Mouse (Mus musculus): Measurements from ENCODE around the gene Fgd2. TPM values are rescaled to one million over a fixed set of nuclear protein-coding genes. Genes with fewer than 3 reads are reported as not detected.

Gene Fgd2
- total and polyA plus RNA-seq, 2 experiments from 2014 or later: 14.1 to 17.3 TPM

DNA sequence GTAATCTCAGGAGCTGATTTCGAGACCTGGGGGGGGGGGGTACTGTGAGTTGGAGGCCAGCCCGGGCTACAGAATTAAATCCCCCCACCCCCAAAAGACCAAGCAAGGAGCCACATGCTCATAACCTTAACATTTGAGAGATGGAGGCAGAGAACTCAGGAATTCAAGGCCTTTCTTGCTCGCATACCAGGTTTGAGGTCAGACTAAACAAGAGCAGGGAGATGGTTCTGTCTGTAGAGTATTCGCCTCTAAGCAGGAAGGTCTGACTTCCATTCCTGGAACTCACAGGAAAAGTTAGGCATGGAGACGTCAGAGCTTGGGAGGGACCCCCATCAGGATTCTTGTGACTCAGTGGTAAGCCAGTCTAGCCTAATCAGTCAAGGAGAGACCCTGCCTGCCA lies 39.3 kb downstream of the Fgd2 start:
- TF ChIP-seq CTCF (IDR thresholded peaks at IDR 0.05; ENCODE audit: low read depth): no peak
- no peak for ATAC-seq
- WGBS: 81% methylated on average over 5 of the region's 5 CpGs

DNA sequence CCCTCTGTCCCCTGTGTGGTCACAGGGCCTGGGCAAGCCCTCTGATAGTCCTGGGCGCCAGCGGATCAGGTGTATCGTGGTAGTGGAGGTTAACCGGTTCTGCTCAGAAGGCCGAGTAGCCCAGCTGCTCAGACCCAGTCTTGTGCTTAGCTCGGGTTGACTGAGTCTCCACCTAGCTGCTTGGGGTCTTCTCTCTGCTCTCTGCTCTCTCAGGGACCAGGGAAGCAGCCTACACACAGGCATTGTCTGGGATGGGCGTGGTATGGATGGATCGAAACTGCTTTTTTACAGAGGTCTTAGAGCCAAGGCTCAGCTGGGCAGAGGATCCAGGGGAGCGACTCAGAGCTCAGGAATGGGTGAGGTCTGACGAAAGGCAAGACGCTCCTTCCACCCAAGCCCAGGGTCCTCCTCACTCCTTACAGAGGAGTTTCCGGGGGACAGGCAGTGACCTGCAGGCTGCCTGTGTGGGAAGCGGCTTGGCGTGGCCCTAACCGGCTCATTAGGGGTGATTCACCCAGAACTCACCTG lies 41.1 kb downstream of the Fgd2 start:
- H3K27me3 ChIP-seq (ENCODE audit: insufficient read depth, low read length): no peaks in the 10 kb centered on the region
- H3K9ac ChIP-seq: no peak overlapping the region
- H3K9me3 ChIP-seq (ENCODE audit: low read length): no peaks in the 10 kb centered on the region
- DNase-seq: no peak
- H3K27ac ChIP-seq (ENCODE audit: low read depth, low read length): no peak overlapping the region
- no peak for ATAC-seq
- peaks cover 8% of the 10 kb centered on the region; the same call in 1 of the 2 replicates for H3K4me1 ChIP-seq (ENCODE audit: insufficient read depth)
- no peaks in the 10 kb centered on the region for H3K36me3 ChIP-seq (ENCODE audit: insufficient read depth)
- no peak overlapping the region for H3K4me2 ChIP-seq (ENCODE audit: low read depth)
- no peak for TF ChIP-seq CTCF (IDR thresholded peaks at IDR 0.05; ENCODE audit: low read depth)
- 59% methylated on average over 15 of the region's 15 CpGs for WGBS
- no peak overlapping the region for H3K4me3 ChIP-seq (ENCODE audit: low read depth, low read length)

More for the DNA sequence above, 39.3 kb downstream of the Fgd2 start:
- Histone ChIP-seq H3K4me3 (ENCODE audit: low read depth, low read length) (no peak overlapping the region), H3K27ac (ENCODE audit: low read depth, low read length) (no peak overlapping the region), H3K9ac (no peak overlapping the region), H3K4me1 (ENCODE audit: insufficient read depth) (peaks cover 8% of the 10 kb centered on the region; the same call in 1 of the 2 replicates), H3K27me3 (ENCODE audit: insufficient read depth, low read length) (no peaks in the 10 kb centered on the region), H3K36me3 (ENCODE audit: insufficient read depth) (no peaks in the 10 kb centered on the region), H3K4me2 (ENCODE audit: low read depth) (no peak overlapping the region), H3K9me3 (ENCODE audit: low read length) (no peaks in the 10 kb centered on the region)
- DNase-seq: no peak

DNA sequence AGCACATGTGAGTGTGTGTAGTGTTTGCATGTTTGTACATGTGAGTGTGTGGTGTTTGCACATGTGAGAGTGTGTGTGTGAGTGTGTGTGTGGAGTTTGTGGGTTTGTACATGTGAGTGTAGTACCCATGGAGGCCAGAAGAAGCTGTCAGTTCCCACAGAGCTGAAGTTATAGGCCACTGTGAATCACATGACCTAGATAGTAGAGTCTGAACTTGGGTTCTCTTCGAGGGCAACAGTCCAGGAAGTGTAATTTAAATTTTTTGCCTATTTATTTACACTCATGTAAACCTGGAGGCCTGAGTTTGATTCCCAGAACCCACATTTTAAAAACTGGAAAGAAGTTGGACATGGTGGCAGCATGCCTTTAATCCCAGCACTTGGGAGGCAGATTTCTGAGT lies 42.5 kb downstream of the Fgd2 start:
- Histone ChIP-seq H3K36me3 (ENCODE audit: insufficient read depth) (no peaks in the 10 kb centered on the region), H3K4me3 (ENCODE audit: low read depth, low read length) (no peak overlapping the region), H3K27ac (ENCODE audit: low read depth, low read length) (no peak overlapping the region), H3K9me3 (ENCODE audit: low read length) (no peaks in the 10 kb centered on the region), H3K4me2 (ENCODE audit: low read depth) (no peak overlapping the region), H3K9ac (no peak overlapping the region), H3K4me1 (ENCODE audit: insufficient read depth) (0 out of 2 replicates have a peak, but pooled peaks cover 4% of the 10 kb centered on the region), H3K27me3 (ENCODE audit: insufficient read depth, low read length) (no peaks in the 10 kb centered on the region)
- no peak for TF ChIP-seq CTCF (IDR thresholded peaks at IDR 0.05; ENCODE audit: low read depth)
- DNase-seq: no peak
- WGBS: 77% methylated on average over 1 of the region's 1 CpGs
- ATAC-seq: no peak

DNA sequence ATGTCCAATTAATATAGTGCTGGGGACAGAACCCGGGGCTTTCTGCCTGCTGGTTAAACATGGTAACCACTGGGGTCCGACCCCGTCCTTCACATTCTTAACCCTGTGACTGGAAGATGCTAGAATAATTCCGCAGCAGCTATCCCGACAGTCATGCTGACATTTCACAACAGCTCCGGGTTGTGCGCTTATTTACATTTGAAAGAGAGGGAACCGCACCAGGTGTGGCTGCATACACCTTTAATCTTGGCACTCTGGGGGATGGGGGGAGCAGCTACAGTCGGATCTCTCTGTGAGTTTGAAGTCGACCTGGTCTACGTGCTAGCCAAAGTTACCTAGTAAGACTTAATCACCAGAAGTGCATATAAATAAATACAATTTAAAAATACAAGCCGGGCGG lies 44.8 kb downstream of the Fgd2 start:
- no peak for TF ChIP-seq CTCF (IDR thresholded peaks at IDR 0.05; ENCODE audit: low read depth)
- Histone ChIP-seq H3K4me3 (ENCODE audit: low read depth, low read length) (no peak overlapping the region), H3K36me3 (ENCODE audit: insufficient read depth) (no peaks in the 10 kb centered on the region), H3K9ac (no peak overlapping the region), H3K9me3 (ENCODE audit: low read length) (no peaks in the 10 kb centered on the region), H3K27me3 (ENCODE audit: insufficient read depth, low read length) (no peaks in the 10 kb centered on the region), H3K4me1 (ENCODE audit: insufficient read depth) (no peaks in the 10 kb centered on the region), H3K4me2 (ENCODE audit: low read depth) (no peak overlapping the region), H3K27ac (ENCODE audit: low read depth, low read length) (no peak overlapping the region)
- 47% methylated on average over 13 of the region's 13 CpGs for WGBS
- DNase-seq (no peak), ATAC-seq (no peak)

DNA sequence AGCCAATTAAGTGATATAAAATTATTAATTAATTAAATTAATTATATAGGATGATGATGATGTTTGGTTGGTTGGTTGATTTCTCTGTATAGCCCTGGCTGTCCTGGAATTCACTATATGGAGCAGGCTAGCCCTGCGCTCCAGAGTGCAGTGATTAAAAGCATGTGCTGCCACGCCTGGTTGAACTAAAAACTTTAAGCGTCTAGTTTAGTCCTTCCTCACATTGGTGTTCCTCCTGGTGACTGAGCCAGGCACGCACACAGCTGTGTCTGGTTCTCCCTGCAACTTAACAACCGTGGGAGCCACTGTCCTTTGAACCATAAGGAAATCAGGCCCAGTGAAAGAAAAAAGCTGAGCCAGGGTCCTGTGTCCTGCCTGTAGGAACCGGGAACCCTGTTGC lies 45.4 kb downstream of the Fgd2 start:
- WGBS: 44% methylated on average over 6 of the region's 6 CpGs
- ATAC-seq (no peak), DNase-seq (no peak)
- no peak overlapping the region for H3K9ac ChIP-seq
- no peaks in the 10 kb centered on the region for H3K36me3 ChIP-seq (ENCODE audit: insufficient read depth)
- H3K4me3 ChIP-seq (ENCODE audit: low read depth, low read length): no peak overlapping the region
- H3K9me3 ChIP-seq (ENCODE audit: low read length): no peaks in the 10 kb centered on the region
- TF ChIP-seq CTCF (IDR thresholded peaks at IDR 0.05; ENCODE audit: low read depth): no peak
- no peaks in the 10 kb centered on the region for H3K4me1 ChIP-seq (ENCODE audit: insufficient read depth)
- no peaks in the 10 kb centered on the region for H3K27me3 ChIP-seq (ENCODE audit: insufficient read depth, low read length)
- no peak overlapping the region for H3K27ac ChIP-seq (ENCODE audit: low read depth, low read length)
- H3K4me2 ChIP-seq (ENCODE audit: low read depth): no peak overlapping the region

DNA sequence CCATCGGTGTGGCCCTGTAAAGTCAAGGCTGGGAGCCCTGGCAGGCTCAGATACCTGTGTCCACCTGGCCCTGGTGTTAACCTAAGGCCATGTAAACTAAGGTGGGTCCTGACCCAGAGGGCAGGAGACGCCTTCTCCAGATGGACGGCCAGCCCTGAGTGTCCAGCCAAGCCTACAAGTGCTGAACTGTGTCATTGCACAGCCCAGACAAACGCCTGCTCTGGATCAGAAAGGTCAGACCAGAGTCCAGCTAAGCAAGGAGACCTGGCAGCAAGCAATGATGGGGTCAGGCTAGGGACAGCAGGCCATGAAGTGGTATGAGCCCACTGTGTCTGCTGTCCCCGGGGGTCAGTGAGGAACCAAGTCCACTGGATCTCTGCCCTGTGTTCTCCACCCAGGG lies 46.7 kb downstream of the Fgd2 start:
- ATAC-seq: no peak
- no peaks in the 10 kb centered on the region for H3K4me1 ChIP-seq (ENCODE audit: insufficient read depth)
- no peak for DNase-seq
- H3K9me3 ChIP-seq (ENCODE audit: low read length): no peaks in the 10 kb centered on the region
- no peaks in the 10 kb centered on the region for H3K36me3 ChIP-seq (ENCODE audit: insufficient read depth)
- H3K27ac ChIP-seq (ENCODE audit: low read depth, low read length): no peak overlapping the region
- no peak overlapping the region for H3K4me2 ChIP-seq (ENCODE audit: low read depth)
- no peak for TF ChIP-seq CTCF (IDR thresholded peaks at IDR 0.05; ENCODE audit: low read depth)
- WGBS: 93% methylated on average over 5 of the region's 5 CpGs
- H3K4me3 ChIP-seq (ENCODE audit: low read depth, low read length): no peak overlapping the region
- no peaks in the 10 kb centered on the region for H3K27me3 ChIP-seq (ENCODE audit: insufficient read depth, low read length)
- no peak overlapping the region for H3K9ac ChIP-seq

DNA sequence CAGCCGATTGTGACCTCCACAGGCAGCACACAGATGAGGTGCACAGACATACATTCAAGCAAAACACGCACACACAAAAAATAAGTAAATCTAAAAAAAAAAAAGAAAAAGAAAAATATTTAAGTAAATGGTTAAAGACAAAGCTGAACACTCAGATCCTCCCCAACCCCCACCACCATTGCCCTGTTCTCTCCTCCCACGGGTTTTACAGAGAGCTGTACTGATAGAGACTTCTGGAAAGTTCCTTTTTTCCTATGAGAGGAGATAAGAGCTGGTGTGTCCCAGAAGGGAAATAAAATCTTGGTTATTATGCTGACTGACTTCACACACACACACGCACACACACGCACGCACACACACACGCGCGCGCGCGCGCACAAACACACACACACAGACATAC lies 47.6 kb downstream of the Fgd2 start:
- TF ChIP-seq CTCF (IDR thresholded peaks at IDR 0.05; ENCODE audit: low read depth): no peak
- no peak overlapping the region for H3K27ac ChIP-seq (ENCODE audit: low read depth, low read length)
- 95% methylated on average over 13 of the region's 13 CpGs for WGBS
- no peaks in the 10 kb centered on the region for H3K9me3 ChIP-seq (ENCODE audit: low read length)
- no peaks in the 10 kb centered on the region for H3K36me3 ChIP-seq (ENCODE audit: insufficient read depth)
- no peak overlapping the region for H3K9ac ChIP-seq
- no peaks in the 10 kb centered on the region for H3K4me1 ChIP-seq (ENCODE audit: insufficient read depth)
- H3K4me3 ChIP-seq (ENCODE audit: low read depth, low read length): no peak overlapping the region
- H3K27me3 ChIP-seq (ENCODE audit: insufficient read depth, low read length): no peaks in the 10 kb centered on the region
- DNase-seq (no peak), ATAC-seq (no peak)
- no peak overlapping the region for H3K4me2 ChIP-seq (ENCODE audit: low read depth)

Measured in forebrain, postnatal 0 days (tissue).